Mouse (Mus musculus) large intestine, adult 2 months (tissue): ENCODE results near the gene Crtac1. TPM values are rescaled to one million over a fixed set of nuclear protein-coding genes. Genes with fewer than 3 reads are reported as not detected.

Experiments used
- DNase-seq: peaks from one replicate; pipeline ENCODE4 v3.0.0-alpha.2; 2012; ENCODE audit warnings: low read depth, low spot score
- WGBS: fragments of 180-500 bp; shearing (Covaris S2); methylation state at CpG from one replicate; pipeline ENCODE4 v1.1.7; 2018; 5-methylcytosine and 5-hydroxymethylcytosine counted together
- polyA plus RNA-seq: library from polyadenylated mRNA; depleted of rRNA; stranded (reverse); fragments of >200 nt; gene quantifications from 2 replicates; pipeline ENCODE4 v1.2.3, GENCODE M21; 2012

Crtac1 gene
- polyA plus RNA-seq, 1 experiment: 0.56 TPM

GRCm38 (mm10) chr19:42355476-42355875 is 76.1 kb downstream of the Crtac1 start:
- WGBS: 93% methylated on average over 16 of the region's 16 CpGs
- DNase-seq: no peak

GRCm38 (mm10) chr19:42341183-42341582 is 90.4 kb downstream of the Crtac1 start:
- DNase-seq: no peak

DNA sequence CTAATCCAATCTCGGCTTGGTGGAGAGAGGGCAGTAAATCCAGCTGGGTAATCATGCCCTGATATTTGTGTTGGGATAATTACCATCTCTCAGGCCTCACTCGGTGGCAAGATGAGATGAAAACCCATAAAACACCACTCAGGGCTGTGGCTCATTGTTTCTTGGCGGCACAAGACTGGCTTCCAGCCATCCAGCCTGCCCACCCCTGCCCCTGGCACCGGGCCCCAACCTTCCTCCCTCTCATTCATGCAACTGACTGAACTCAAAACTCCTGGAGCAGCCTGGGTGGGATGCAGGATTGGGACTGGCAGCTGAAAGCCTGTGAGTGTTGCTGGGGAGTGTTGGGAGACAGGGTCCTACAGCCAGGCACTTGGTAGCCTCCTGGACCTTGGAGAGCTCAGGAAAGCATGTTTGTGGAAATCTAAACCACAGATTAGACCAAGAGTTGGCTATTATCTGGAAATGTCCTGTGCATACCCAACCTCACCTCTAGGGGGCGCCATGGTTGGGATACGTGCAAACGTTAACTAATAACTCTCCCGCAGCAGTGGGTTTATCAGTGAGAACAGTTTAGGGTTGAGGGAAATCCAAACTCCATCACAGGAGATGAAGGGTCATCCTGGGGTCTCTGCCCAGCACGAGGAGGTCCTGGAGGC is 99.4 kb downstream of the Crtac1 start:
- whole genome bisulfite sequencing: 41% methylated on average over 9 of the region's 9 CpGs
- DNase-seq: no peak

More at GRCm38 (mm10) chr19:42341183-42341582, 90.4 kb downstream of the Crtac1 start:
- WGBS: 46% methylated on average over 6 of the region's 6 CpGs

DNA sequence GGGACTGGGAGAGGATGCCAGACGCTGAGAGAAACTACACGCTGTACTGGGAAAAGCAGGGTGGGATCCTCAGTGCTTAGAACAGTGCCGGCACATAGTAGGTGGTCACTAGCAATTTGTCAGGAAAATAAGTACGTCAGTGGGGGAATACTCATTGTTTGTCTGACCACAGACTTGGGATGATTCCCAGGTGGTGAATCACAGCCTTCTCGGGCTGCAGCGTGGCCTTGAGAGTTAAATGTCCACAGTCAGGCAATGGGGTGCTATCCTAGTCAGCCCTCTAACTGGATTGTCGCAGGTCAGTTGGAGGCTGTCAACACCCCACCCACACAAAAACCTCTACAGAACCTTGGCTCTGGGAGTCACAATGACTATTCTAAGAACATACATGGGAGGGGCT is 100.1 kb downstream of the Crtac1 start:
- DNase-seq: no peak
- WGBS: 72% methylated on average over 7 of the region's 7 CpGs

- WGBS: 79% methylated on average over 9 of the region's 9 CpGs
- no peak for DNase-seq
Observed at GRCm38 (mm10) chr19:42328160-42328559, 103.4 kb downstream of the Crtac1 start.

- peak; percentile 3 for DNase-seq
- WGBS: 4% methylated on average over 11 of the region's 11 CpGs
Observed at GRCm38 (mm10) chr19:42325894-42326293, 105.7 kb downstream of the Crtac1 start.

DNA sequence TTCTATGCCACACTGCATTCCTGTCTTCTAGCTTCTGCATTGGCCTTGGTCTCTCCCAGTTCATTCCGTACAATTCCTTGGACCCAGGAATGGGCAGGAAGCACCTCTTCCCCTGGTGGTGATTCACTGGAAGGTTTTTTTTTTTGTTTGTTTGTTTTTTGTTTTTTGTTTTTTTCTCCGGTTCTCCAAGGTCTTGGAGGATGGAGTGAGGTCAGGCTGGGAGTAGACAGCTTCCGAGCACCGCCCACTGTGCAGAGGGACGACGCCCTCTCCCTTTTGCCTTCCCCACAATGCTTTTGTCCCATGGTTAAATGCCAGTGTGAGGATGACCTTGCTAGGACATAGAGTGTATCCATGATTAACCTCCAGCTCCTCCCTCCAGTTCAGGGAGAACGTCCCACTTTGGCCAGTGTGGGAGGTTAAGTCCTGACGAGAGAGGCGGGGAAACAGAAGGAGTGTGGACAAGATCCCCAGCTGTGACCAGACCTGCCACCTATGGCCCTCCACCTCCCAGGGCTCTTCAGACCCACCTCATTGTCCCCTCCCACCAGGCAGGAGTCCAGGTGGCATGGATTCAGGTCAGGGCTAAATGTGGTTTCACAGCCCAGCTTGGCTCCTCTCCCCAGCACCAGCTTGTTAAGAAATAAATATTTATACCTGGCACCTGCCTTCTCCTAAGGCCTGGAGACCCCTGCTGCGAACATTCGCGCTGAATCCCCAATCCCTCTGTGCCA is 109.1 kb downstream of the Crtac1 start:
- 54% methylated on average over 12 of the region's 12 CpGs for WGBS
- DNase-seq: no peak

DNA sequence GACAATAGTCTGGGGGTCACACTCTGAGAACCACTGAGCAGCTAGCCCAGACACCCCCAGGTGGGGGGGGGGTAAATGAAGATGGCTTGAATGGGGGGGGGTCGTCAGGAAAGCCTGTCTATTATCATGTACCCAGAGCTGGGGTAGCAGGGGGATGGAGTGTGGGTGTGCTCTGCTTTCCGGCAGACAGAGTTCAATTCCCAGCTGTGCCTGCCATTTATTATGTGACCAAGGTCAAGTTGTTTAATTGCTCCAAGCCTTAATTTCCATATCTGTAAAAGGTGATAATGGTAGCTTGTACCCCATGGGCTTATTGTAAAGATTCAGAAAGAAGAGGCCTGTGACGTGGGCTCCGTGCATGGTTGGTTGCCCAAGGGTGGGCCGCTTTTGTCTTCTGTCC is 109.6 kb downstream of the Crtac1 start:
- 52% methylated on average over 5 of the region's 5 CpGs for WGBS
- no peak for DNase-seq

- no peak for DNase-seq
- WGBS: 36% methylated on average over 18 of the region's 18 CpGs
Observed at GRCm38 (mm10) chr19:42317648-42318425, 113.7 kb downstream of the Crtac1 start.

DNA sequence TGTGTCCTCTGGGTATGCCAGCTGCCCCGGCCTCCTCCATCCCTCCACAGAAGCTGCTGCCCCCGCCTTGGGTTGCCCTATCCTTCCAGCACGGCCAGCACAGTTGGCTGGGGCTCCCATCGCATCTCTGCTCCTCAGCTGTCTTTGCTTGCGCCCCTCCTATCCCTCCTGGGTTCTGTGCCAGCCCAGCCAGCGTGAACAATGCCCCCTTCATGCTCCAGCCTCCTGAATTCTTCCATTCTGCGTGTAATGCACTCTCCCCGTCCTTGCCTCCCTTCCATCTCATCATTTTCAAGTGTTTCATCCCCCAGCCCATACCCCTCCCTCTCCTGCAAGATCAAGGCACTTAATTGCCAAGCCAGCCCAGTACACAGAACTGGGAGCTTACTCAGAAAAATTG is 114.6 kb downstream of the Crtac1 start:
- WGBS: 64% methylated on average over 8 of the region's 8 CpGs
- DNase-seq: no peak

GRCm38 (mm10) chr19:42316525-42316924 is 115.1 kb downstream of the Crtac1 start:
- no peak for DNase-seq

DNA sequence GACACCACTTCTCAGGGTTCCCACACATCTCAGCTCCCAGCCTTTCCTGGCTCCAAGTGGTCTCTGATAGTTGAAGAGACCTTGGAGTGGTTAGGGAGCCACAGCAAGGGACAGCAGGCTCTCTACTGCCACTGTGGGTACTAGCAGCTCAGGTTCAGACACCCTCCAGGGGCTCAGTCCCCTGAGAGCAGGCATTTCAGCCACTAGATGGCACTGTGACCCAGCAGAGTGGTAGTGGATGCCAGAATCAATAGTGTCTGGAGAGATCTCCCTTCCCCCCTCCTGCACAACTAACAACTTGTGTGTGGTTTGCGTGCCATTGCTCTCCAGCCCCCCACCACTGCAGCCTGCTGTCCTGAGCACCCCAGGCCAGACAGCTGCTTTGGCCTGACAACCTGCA is 115.7 kb downstream of the Crtac1 start:
- WGBS: 0% methylated on average over 1 of the region's 1 CpGs
- peak; percentile 16 for DNase-seq

More at GRCm38 (mm10) chr19:42316525-42316924, 115.1 kb downstream of the Crtac1 start:
- 77% methylated on average over 2 of the region's 2 CpGs for WGBS

GRCm38 (mm10) chr19:42315070-42315679 is 116.4 kb downstream of the Crtac1 start:
- no peak for DNase-seq
- 67% methylated on average over 6 of the region's 6 CpGs for WGBS

GRCm38 (mm10) chr19:42312191-42312590 is 119.4 kb downstream of the Crtac1 start:
- no peak for DNase-seq
- 56% methylated on average over 3 of the region's 3 CpGs for WGBS

GRCm38 (mm10) chr19:42311332-42311731 is 120.3 kb downstream of the Crtac1 start:
- WGBS: 16% methylated on average over 2 of the region's 2 CpGs
- DNase-seq: no peak

DNA sequence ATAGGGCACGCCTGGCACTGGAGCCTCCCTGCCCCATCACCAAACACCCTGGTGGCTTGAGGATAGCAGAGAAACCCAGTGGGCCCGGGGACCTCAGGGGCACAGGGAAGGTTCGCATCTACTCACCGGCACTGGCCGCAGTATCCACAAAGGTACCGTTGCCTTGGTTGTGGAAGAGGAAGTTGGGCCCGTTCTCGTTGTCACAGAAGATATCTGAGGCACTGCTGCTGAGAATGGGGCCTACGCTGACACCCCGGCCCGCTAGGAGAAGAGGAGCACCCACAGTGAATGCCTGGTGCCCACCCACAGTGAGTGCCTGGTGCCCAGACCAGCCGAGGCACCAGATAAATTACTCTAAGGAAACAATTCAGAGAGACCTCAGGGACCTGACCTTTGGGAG is 122.7 kb downstream of the Crtac1 start:
- 77% methylated on average over 12 of the region's 12 CpGs for WGBS
- no peak for DNase-seq

- no peak for DNase-seq
- 5% methylated on average over 8 of the region's 8 CpGs for WGBS
Observed at GRCm38 (mm10) chr19:42307019-42307418, 124.6 kb downstream of the Crtac1 start.

GRCm38 (mm10) chr19:42306202-42306601 is 125.4 kb downstream of the Crtac1 start:
- WGBS: 42% methylated on average over 7 of the region's 7 CpGs

GRCm38 (mm10) chr19:42305746-42306145 is 125.8 kb downstream of the Crtac1 start:
- 63% methylated on average over 8 of the region's 8 CpGs for WGBS
- DNase-seq: no peak

More at GRCm38 (mm10) chr19:42306202-42306601, 125.4 kb downstream of the Crtac1 start:
- DNase-seq: no peak

DNA sequence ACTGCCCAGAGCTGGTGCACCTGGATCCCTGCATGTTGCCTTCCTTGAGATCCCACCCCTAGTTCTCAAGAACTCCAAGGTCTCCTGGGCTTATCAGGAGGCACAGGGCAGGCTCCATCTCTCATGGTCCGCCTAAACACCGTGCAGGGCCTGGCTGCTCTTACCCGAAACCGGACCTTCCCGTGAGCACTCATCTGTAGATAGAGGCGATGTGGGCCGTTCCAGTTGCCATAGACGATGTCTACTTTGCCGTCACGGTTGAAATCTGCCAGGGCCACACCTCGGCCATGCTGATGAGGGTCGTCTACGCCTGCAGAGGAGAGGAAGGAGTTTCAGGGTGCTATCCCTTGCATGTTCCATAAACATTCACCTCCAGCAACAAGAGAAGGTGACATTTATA is 127.1 kb downstream of the Crtac1 start:
- no peak for DNase-seq
- 83% methylated on average over 13 of the region's 13 CpGs for WGBS
